Mouse (Mus musculus) ovary, postnatal 14 days (tissue): Measurements from ENCODE around the gene Pabpc4l.
"Not testable (repeated sequence)": the region's sequence is repeated elsewhere in the genome, so short reads cannot be mapped to it uniquely, and the experiment has no call there.

Experiments
- DNase-seq: peaks from one replicate; pipeline ENCODE4 v3.0.0; 2022; ENCODE audit warnings: low spot score

The Pabpc4l gene

GRCm38 (mm10) chr3:46447481-46448265 is at the start of gene Pabpc4l:
Gene Pabpc4l, minus strand, starts transcription at chr3:46448219.
- peak; percentile 46 for DNase-seq

GRCm38 (mm10) chr3:46490989-46491259 is 42.9 kb upstream of the Pabpc4l start:
- no peak for DNase-seq

- DNase-seq: no peak
These were observed 42.3 kb upstream of the Pabpc4l start for GRCm38 (mm10) chr3:46490132-46490988.

- DNase-seq: not testable (repeated sequence)
These were observed 38.1 kb upstream of the Pabpc4l start for GRCm38 (mm10) chr3:46486091-46486490.

GRCm38 (mm10) chr3:46448266-46448532 is 180 bp upstream of the Pabpc4l start:
- DNase-seq: no peak

GRCm38 (mm10) chr3:46431416-46431815 is 16.6 kb downstream of the Pabpc4l start:
- no peak for DNase-seq
